Mouse (Mus musculus) neural tube, embryonic 11.5 days (tissue): ENCODE data around the gene Sowahb. TPM values are rescaled to one million over a fixed set of nuclear protein-coding genes. Genes with fewer than 3 reads are reported as not detected.
A peak's percentile ranks its signal among the peaks of the same experiment; 100 is the strongest.

ENCODE experiments used
- ATAC-seq: fragments of 200-750 bp; cut with Nextera tagmentation; 2 replicates; pipeline ENCODE4 v1.8.0; 2017; ENCODE audit warnings: moderate number of reproducible peaks, mild to moderate bottlenecking, moderate TSS enrichment, moderate library complexity; ENCODE audit not compliant: insufficient read depth, low FRiP score, low TSS enrichment
- DNase-seq: peaks from one replicate; pipeline ENCODE4 v3.0.0-alpha.2; 2015; ENCODE audit warnings: low spot score
- H3K27ac ChIP-seq: fragments of 300-500 bp; sonication (generic); 2 replicates; pipeline ENCODE4 v1.5.1; 2014; ENCODE audit warnings: low read depth, mild to moderate bottlenecking, low read length
- H3K27me3 ChIP-seq: fragments of 300-500 bp; sonication (generic); 2 replicates; pipeline ENCODE4 v1.6.1; 2014; ENCODE audit warnings: mild to moderate bottlenecking, low read length, mixed read lengths; ENCODE audit not compliant: control insufficient read depth, insufficient read depth
- H3K36me3 ChIP-seq: fragments of 300-500 bp; sonication (generic); 2 replicates; pipeline ENCODE4 v1.6.1; 2014; ENCODE audit warnings: mild to moderate bottlenecking, low read length, moderate library complexity, mixed read lengths; ENCODE audit not compliant: control insufficient read depth, insufficient read depth
- H3K4me1 ChIP-seq: fragments of 300-500 bp; sonication (generic); 2 replicates; pipeline ENCODE4 v1.6.1; 2014; ENCODE audit warnings: low read length, mixed read lengths; ENCODE audit not compliant: control insufficient read depth, insufficient read depth
- H3K4me2 ChIP-seq: fragments of 300-500 bp; sonication (generic); 2 replicates; pipeline ENCODE4 v1.6.1; 2014; ENCODE audit warnings: low read depth, mild to moderate bottlenecking, moderate library complexity
- H3K4me3 ChIP-seq: fragments of 300-500 bp; sonication (generic); 2 replicates; pipeline ENCODE4 v1.5.1; 2014; ENCODE audit warnings: low read depth, low read length
- H3K9ac ChIP-seq: fragments of 300-500 bp; sonication (generic); 2 replicates; pipeline ENCODE4 v1.6.1; 2014; ENCODE audit warnings: mild to moderate bottlenecking, low read length
- H3K9me3 ChIP-seq: fragments of 300-500 bp; sonication (generic); 2 replicates; pipeline ENCODE4 v1.6.1; 2016; ENCODE audit warnings: low read length; ENCODE audit not compliant: control insufficient read depth
- WGBS: fragments of 180-500 bp; shearing (Covaris S2); extraction: QIAGEN DNeasy Blood & Tissue Kit; methylation state at CpG from one replicate; pipeline ENCODE4 v1.1.7; 2014; 5-methylcytosine and 5-hydroxymethylcytosine counted together
- polyA plus RNA-seq: library from polyadenylated mRNA; unstranded; fragments of >200 nt; fragmentation: Nextera tagmentation; extraction: Ambion mirVana; gene quantifications from 2 replicates; pipeline ENCODE4 v1.2.1, GENCODE M21; 2014

Sowahb gene
- polyA plus RNA-seq, 1 experiment from 2014 or later = 0.41 TPM

- H3K27ac ChIP-seq = no peak overlapping the region
- H3K36me3 ChIP-seq = no peaks in the 10 kb centered on the region
- H3K4me1 ChIP-seq = peaks cover under 1% of the 10 kb centered on the region; the same call in 1 of the 2 replicates
- H3K9me3 ChIP-seq = no peaks in the 10 kb centered on the region
- no peaks in the 10 kb centered on the region for H3K27me3 ChIP-seq
- WGBS = 68% methylated on average over 17 of the region's 17 CpGs
- no peak overlapping the region for H3K4me3 ChIP-seq
- no peak overlapping the region for H3K4me2 ChIP-seq
- ATAC-seq (no peak), DNase-seq (no peak)
- no peak overlapping the region for H3K9ac ChIP-seq
These were observed 43.8 kb downstream of the Sowahb start for GRCm38 (mm10) chr5:93000774-93001757.

DNA sequence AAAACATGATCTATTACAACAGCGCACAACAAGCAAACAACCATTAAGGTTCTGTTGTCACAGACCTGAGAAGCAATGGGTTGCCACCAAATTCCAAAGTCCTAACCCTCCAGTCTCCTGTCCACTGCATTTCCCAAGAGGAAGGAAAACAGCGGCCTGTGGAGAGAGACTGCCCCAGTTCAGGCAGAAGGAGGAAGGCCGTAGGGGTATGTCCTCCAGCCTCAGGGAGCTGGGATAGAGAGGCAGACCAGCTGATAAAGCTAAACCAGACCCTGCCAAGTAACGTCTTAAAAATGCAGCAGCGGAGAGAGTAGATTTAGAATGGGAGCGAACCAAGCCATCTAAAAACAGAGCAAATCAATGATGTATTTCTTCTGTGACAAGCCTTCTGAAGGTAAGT lies 44.8 kb downstream of the Sowahb start:
- Histone ChIP-seq H3K27me3 (no peaks in the 10 kb centered on the region), H3K4me2 (no peak overlapping the region), H3K4me3 (no peak overlapping the region), H3K36me3 (no peaks in the 10 kb centered on the region), H3K4me1 (no peaks in the 10 kb centered on the region), H3K9me3 (no peaks in the 10 kb centered on the region), H3K27ac (no peak overlapping the region), H3K9ac (no peak overlapping the region)
- 87% methylated on average over 6 of the region's 6 CpGs for WGBS
- ATAC-seq (no peak), DNase-seq (no peak)

DNA sequence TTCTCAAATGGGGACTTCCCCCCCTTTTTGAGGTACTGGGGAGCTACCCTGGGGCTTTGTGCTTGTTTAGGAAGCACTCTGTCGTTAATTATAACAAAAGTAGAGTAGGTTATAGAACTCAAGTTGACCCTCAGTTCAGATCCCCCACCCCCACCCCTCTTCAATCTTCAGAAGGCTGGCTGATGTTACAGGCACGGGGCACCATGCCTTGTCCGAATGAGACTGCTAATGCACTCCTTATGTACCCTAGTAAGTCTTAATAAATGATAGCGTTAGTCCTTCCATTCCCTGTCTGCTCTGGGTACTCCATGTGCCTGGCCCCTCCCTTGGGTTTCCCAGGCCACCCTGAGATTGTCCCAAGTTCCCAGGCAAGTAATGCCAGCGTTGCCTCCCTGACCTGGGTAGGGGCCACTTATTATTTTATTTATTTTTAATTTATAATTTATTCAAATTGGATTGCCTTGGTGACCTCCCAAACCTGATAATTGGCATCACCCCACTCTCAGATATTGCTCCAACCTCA lies 46.3 kb downstream of the Sowahb start:
- 40% methylated on average over 5 of the region's 5 CpGs for WGBS
- no peaks in the 10 kb centered on the region for H3K36me3 ChIP-seq
- no peaks in the 10 kb centered on the region for H3K9me3 ChIP-seq
- no peak overlapping the region for H3K9ac ChIP-seq
- no peak for ATAC-seq
- H3K4me1 ChIP-seq = no peaks in the 10 kb centered on the region
- H3K4me2 ChIP-seq = no peak overlapping the region
- no peaks in the 10 kb centered on the region for H3K27me3 ChIP-seq
- no peak overlapping the region for H3K27ac ChIP-seq
- DNase-seq = no peak
- no peak overlapping the region for H3K4me3 ChIP-seq

GRCm38 (mm10) chr5:92997428-92998120 lies 47.2 kb downstream of the Sowahb start:
- H3K4me1 ChIP-seq = no peaks in the 10 kb centered on the region
- no peak overlapping the region for H3K4me2 ChIP-seq
- H3K27ac ChIP-seq = peak overlapping the region; percentile 74
- peak; percentile 56 for DNase-seq
- no peak overlapping the region for H3K9ac ChIP-seq
- H3K9me3 ChIP-seq = no peaks in the 10 kb centered on the region
- 43% methylated on average over 5 of the region's 5 CpGs for WGBS
- no peaks in the 10 kb centered on the region for H3K36me3 ChIP-seq
- H3K27me3 ChIP-seq = no peaks in the 10 kb centered on the region
- H3K4me3 ChIP-seq = no peak overlapping the region
- ATAC-seq = no peak

DNA sequence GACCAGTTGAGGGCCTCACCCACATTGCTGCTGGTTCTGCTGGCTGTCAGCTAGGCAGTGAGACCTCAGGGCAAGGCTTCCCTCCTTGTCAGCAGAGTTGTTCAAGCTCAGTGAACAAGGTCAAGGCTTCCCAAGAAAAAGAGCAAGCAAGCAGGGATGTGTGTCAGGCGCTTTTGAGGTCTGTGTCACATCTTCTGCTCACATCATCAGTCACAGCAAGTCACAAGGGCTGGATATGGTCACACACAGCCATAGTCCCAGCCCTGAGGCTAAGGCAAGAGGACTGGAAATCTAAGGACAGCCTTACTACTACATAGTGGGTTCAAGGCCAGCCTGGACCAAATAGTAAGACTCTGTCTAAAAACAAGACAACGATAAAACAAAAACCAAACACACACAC lies 50.0 kb downstream of the Sowahb start:
- Histone ChIP-seq H3K27me3 (no peaks in the 10 kb centered on the region), H3K4me1 (no peaks in the 10 kb centered on the region), H3K4me2 (no peak overlapping the region), H3K9me3 (no peaks in the 10 kb centered on the region), H3K9ac (no peak overlapping the region), H3K27ac (no peak overlapping the region), H3K4me3 (no peak overlapping the region), H3K36me3 (no peaks in the 10 kb centered on the region)
- DNase-seq = no peak
- 94% methylated on average over 2 of the region's 2 CpGs for WGBS
- ATAC-seq = no peak

- WGBS = 87% methylated on average over 6 of the region's 6 CpGs
- Histone ChIP-seq H3K9me3 (no peaks in the 10 kb centered on the region), H3K9ac (no peak overlapping the region), H3K4me1 (no peaks in the 10 kb centered on the region), H3K4me3 (no peak overlapping the region), H3K4me2 (no peak overlapping the region), H3K27me3 (no peaks in the 10 kb centered on the region), H3K27ac (no peak overlapping the region), H3K36me3 (no peaks in the 10 kb centered on the region)
- ATAC-seq (no peak), DNase-seq (no peak)
These were observed 50.5 kb downstream of the Sowahb start for GRCm38 (mm10) chr5:92994309-92994708.

GRCm38 (mm10) chr5:92992106-92992505 lies 52.7 kb downstream of the Sowahb start:
- no peak for DNase-seq
- Histone ChIP-seq H3K27ac (no peak overlapping the region), H3K4me2 (no peak overlapping the region), H3K27me3 (no peaks in the 10 kb centered on the region), H3K4me1 (peaks cover 3% of the 10 kb centered on the region; the same call in 1 of the 2 replicates), H3K9ac (no peak overlapping the region), H3K36me3 (no peaks in the 10 kb centered on the region), H3K9me3 (no peaks in the 10 kb centered on the region), H3K4me3 (no peak overlapping the region)
- 85% methylated on average over 3 of the region's 3 CpGs for WGBS
- ATAC-seq = no peak
